Mouse (Mus musculus) MEL (cell line): ENCODE data around the gene Smurf1. TPM values are rescaled to one million over a fixed set of nuclear protein-coding genes. Genes with fewer than 3 reads are reported as not detected.

Experiments used
- DNase-seq: peaks from one replicate; pipeline ENCODE4 v3.0.0; 2011; ENCODE audit warnings: low read depth, low spot score
- H3K27ac ChIP-seq: 2 replicates; pipeline ENCODE4 v1.5.1; 2012; ENCODE audit warnings: low read depth, mild to moderate bottlenecking, control low read depth, low read length, moderate library complexity; ENCODE audit not compliant: control insufficient read depth
- H3K27me3 ChIP-seq, 2 experiments: fragments of 150-350 bp in 1 of 2; sonication (generic) in 1 of 2; 2 replicates each; pipeline ENCODE4 v1.6.1; 2012; ENCODE audit warnings: low read length in 2 of 2, mild to moderate bottlenecking in 2 of 2, improper control_type of control experiment in 1 of 2, moderate library complexity in 1 of 2; ENCODE audit not compliant: insufficient read depth in 2 of 2, control insufficient read depth in 1 of 2
- H3K36me3 ChIP-seq, 2 experiments: 2 replicates each; pipeline ENCODE4 v1.6.1; 2012 to 2014; ENCODE audit warnings: low read length in 2 of 2, improper control_type of control experiment in 1 of 2, inconsistent platforms in 1 of 2, mild to moderate bottlenecking in 1 of 2; ENCODE audit not compliant: insufficient read depth in 2 of 2, control insufficient read depth in 1 of 2
- H3K4me1 ChIP-seq, 2 experiments: fragments of 150-350 bp in 1 of 2; sonication (generic) in 1 of 2; 2 replicates each; pipeline ENCODE4 v1.6.1; 2012; ENCODE audit warnings: low read length in 2 of 2, improper control_type of control experiment in 1 of 2, mild to moderate bottlenecking in 1 of 2; ENCODE audit not compliant: insufficient read depth in 2 of 2, control insufficient read depth in 1 of 2
- H3K4me3 ChIP-seq, 2 experiments: fragments of 150-350 bp in 1 of 2; sonication (generic) in 1 of 2; 2 replicates each; pipeline ENCODE4 v1.5.1; 2012; ENCODE audit warnings: low read depth in 2 of 2, low read length in 2 of 2, mild to moderate bottlenecking in 2 of 2, moderate library complexity in 2 of 2, control low read depth in 1 of 2, improper control_type of control experiment in 1 of 2; ENCODE audit not compliant: control insufficient read depth in 1 of 2, insufficient read depth in 1 of 2
- H3K79me2 ChIP-seq: 2 replicates; pipeline ENCODE4 v1.6.1; 2012; ENCODE audit warnings: mild to moderate bottlenecking, low read length, moderate library complexity; ENCODE audit not compliant: control insufficient read depth, poor library complexity, insufficient read depth
- H3K9ac ChIP-seq: 2 replicates; pipeline ENCODE4 v1.6.1; 2012; ENCODE audit warnings: low read depth, mild to moderate bottlenecking, control low read depth, low read length, moderate library complexity; ENCODE audit not compliant: control insufficient read depth, poor library complexity, severe bottlenecking
- H3K9me3 ChIP-seq: fragments of 150-350 bp; sonication (generic); replicated peaks from 2 replicates; pipeline ENCODE4 v1.6.1; 2012; ENCODE audit warnings: mild to moderate bottlenecking, low read length, improper control_type of control experiment, moderate library complexity; ENCODE audit not compliant: insufficient read depth
- BHLHE40 ChIP-seq: IDR thresholded peaks from 2 replicates; pipeline ENCODE4 v1.6.1; 2012; ENCODE audit warnings: low read depth, mild to moderate bottlenecking, inconsistent platforms, low read length, improper control_type of control experiment, borderline replicate concordance
- ELF1 ChIP-seq: IDR thresholded peaks from 2 replicates; pipeline ENCODE4 v1.6.1; 2014; ENCODE audit warnings: low read depth, mild to moderate bottlenecking, inconsistent platforms, low read length, improper control_type of control experiment, moderate library complexity
- EP300 ChIP-seq, 2 experiments: IDR thresholded peaks; 2 replicates each; pipeline ENCODE4 v1.6.1; 2011; ENCODE audit warnings: improper control_type of control experiment in 2 of 2, low read length in 2 of 2, low read depth in 1 of 2, mild to moderate bottlenecking in 1 of 2
- GABPA ChIP-seq: IDR thresholded peaks from 2 replicates; pipeline ENCODE4 v1.6.1; 2012; ENCODE audit warnings: low read depth, mild to moderate bottlenecking, inconsistent platforms, low read length, improper control_type of control experiment, moderate library complexity
- KAT2A ChIP-seq: conservative IDR thresholded peaks from 2 replicates; pipeline ENCODE4 v1.6.1; 2012; ENCODE audit warnings: low read depth, low read length, improper control_type of control experiment, inconsistent platforms
- MAZ ChIP-seq: IDR thresholded peaks from 2 replicates; pipeline ENCODE4 v1.6.1; 2012; ENCODE audit warnings: low read depth, mild to moderate bottlenecking, inconsistent platforms, low read length, improper control_type of control experiment
- MEF2A ChIP-seq: IDR thresholded peaks from 2 replicates; pipeline ENCODE4 v1.6.1; 2014; ENCODE audit warnings: low read depth, mild to moderate bottlenecking, inconsistent platforms, low read length, improper control_type of control experiment; ENCODE audit not compliant: poor library complexity, insufficient replicate concordance, severe bottlenecking; ENCODE audit errors: extremely low read depth
- MXI1 ChIP-seq: IDR thresholded peaks from 2 replicates; pipeline ENCODE4 v1.6.1; 2011; ENCODE audit warnings: mild to moderate bottlenecking, low read depth, low read length, improper control_type of control experiment
- MYB ChIP-seq: IDR thresholded peaks from 2 replicates; pipeline ENCODE4 v1.6.1; 2011; ENCODE audit warnings: mild to moderate bottlenecking, low read depth, low read length, improper control_type of control experiment
- MYC ChIP-seq: IDR thresholded peaks from 2 replicates; pipeline ENCODE4 v1.6.1; 2011; ENCODE audit warnings: low read depth, mild to moderate bottlenecking, low read length, improper control_type of control experiment, moderate library complexity
- NELFE ChIP-seq: IDR thresholded peaks from 2 replicates; pipeline ENCODE4 v1.6.1; 2011; ENCODE audit warnings: low read depth, low read length, improper control_type of control experiment
- TCF12 ChIP-seq: IDR thresholded peaks from 2 replicates; pipeline ENCODE4 v1.6.1; 2014; ENCODE audit warnings: low read depth, mild to moderate bottlenecking, inconsistent platforms, low read length, improper control_type of control experiment, moderate library complexity
- USF1 ChIP-seq: IDR thresholded peaks from 2 replicates; pipeline ENCODE4 v1.6.1; 2014; ENCODE audit warnings: low read depth, mild to moderate bottlenecking, inconsistent platforms, low read length, improper control_type of control experiment, moderate library complexity
- USF2 ChIP-seq, 2 experiments: IDR thresholded peaks; 2 replicates each; pipeline ENCODE4 v1.6.1; 2011 to 2012; ENCODE audit warnings: improper control_type of control experiment in 2 of 2, low read length in 2 of 2, borderline replicate concordance in 1 of 2, inconsistent platforms in 1 of 2, low read depth in 1 of 2, mild to moderate bottlenecking in 1 of 2; ENCODE audit not compliant: insufficient read depth in 1 of 2
- ZKSCAN1 ChIP-seq: IDR thresholded peaks from 2 replicates; pipeline ENCODE4 v1.6.1; 2012; ENCODE audit warnings: low read depth, mild to moderate bottlenecking, inconsistent platforms, low read length, improper control_type of control experiment, moderate library complexity
- ZNF384 ChIP-seq: IDR thresholded peaks from 2 replicates; pipeline ENCODE4 v1.6.1; 2012; ENCODE audit warnings: low read depth, mild to moderate bottlenecking, inconsistent platforms, low read length, improper control_type of control experiment
- polyA plus RNA-seq, 2 experiments: library from polyadenylated mRNA; stranded (reverse) in 1 of 2; unstranded in 1 of 2; fragments of >175 nt in 1 of 2; fragments of >200 nt in 1 of 2; gene quantifications; 2 replicates each; pipeline versions ENCODE4 v1.2.1 to v1.2.4; 2012; ENCODE audit warnings: low replicate concordance in 2 of 2, low read depth in 1 of 2; ENCODE audit not compliant: insufficient read length in 2 of 2, insufficient read depth in 1 of 2, missing spikeins in 1 of 2
- total RNA-seq: library from RNA; depleted of rRNA; stranded (reverse); fragments of 300-350 nt; gene quantifications from 2 replicates; pipeline ENCODE4 v1.2.3, GENCODE M21; 2012

The Smurf1 gene
- total and polyA plus RNA-seq, 3 experiments = 4.0 to 10.6 TPM; not detected in 1

DNA sequence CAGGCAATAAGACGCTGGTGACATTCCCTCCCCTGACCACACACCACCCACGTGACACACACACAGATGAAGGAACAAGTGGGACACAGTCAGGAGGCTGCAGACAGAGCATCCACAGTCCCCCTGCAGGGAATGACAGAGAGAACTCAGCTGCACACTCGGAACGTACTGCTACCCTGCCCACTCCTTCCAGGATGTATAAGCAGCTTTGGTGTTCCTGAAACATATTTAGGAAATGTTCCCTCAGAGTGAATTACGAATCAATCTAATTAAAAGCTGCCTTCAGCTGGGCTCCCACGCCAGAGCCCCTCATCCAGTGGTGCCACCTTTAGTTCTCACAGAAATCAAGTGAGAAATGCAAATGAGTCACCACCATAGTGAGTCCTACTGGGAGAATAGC is 42.3 kb downstream of the Smurf1 start:
- Histone ChIP-seq H3K27ac (no peak overlapping the region), H3K79me2 (no peaks in the 10 kb centered on the region), H3K27me3 (no peaks in the 10 kb centered on the region), H3K4me3 (no peak overlapping the region), H3K9me3 (no peaks in the 10 kb centered on the region), H3K9ac (no peak overlapping the region), H3K36me3 (no peaks in the 10 kb centered on the region), H3K4me1 (no peaks in the 10 kb centered on the region)
- DNase-seq = no peak
- TF ChIP-seq MYB = no peak
- no peak for TF ChIP-seq EP300 (IDR thresholded peaks at IDR 0.05; ENCODE audit: low read depth in 1 of 2, low read length in 2 of 2)
- TF ChIP-seq USF1 = no peak
- TF ChIP-seq TCF12 = no peak
- TF ChIP-seq NELFE = no peak
- TF ChIP-seq KAT2A = no peak

GRCm38 (mm10) chr5:144919790-144920189 is 45.9 kb downstream of the Smurf1 start:
- Histone ChIP-seq H3K27ac (no peak overlapping the region), H3K9ac (no peak overlapping the region), H3K9me3 (no peaks in the 10 kb centered on the region), H3K27me3 (no peaks in the 10 kb centered on the region), H3K4me1 (no peaks in the 10 kb centered on the region), H3K36me3 (no peaks in the 10 kb centered on the region)
- TF ChIP-seq ZNF384 (no peak), MEF2A (no peak), USF2 (IDR thresholded peaks at IDR 0.05; ENCODE audit: borderline replicate concordance in 1 of 2, insufficient read depth in 1 of 2, low read depth in 1 of 2, low read length in 2 of 2) (no peak), MXI1 (no peak), GABPA (no peak), BHLHE40 (no peak), USF1 (no peak), EP300 (IDR thresholded peaks at IDR 0.05; ENCODE audit: low read depth in 1 of 2, low read length in 2 of 2) (no peak), MAZ (no peak), ELF1 (no peak), ZKSCAN1 (no peak), MYC (no peak)
- TF ChIP-seq, all 39 proteins: peak for 0
- DNase-seq = no peak
- H3K79me2 ChIP-seq = no peaks in the 10 kb centered on the region
- H3K4me3 ChIP-seq = no peak overlapping the region
